Mouse (Mus musculus): Measurements from ENCODE around the gene Gm6370. TPM values are rescaled to one million over a fixed set of nuclear protein-coding genes. Genes with fewer than 3 reads are reported as not detected.

The Gm6370 gene
- polyA plus RNA-seq, 1 experiment from 2014 or later = not detected

Other genes starting within 250 kb of the Gm6370 start
- gene Wasf3, start 106.4 kb upstream of the Gm6370 start, polyA plus RNA-seq (2014; fragmentation: Nextera tagmentation; extraction: Ambion mirVana) = 0.42 and 0.52 TPM in 2 replicates
- gene Gm6408, start 9.4 kb upstream of the Gm6370 start, polyA plus RNA-seq (2014; fragmentation: Nextera tagmentation; extraction: Ambion mirVana) = not detected in 2 replicates
- gene 4930449I24Rik, start 11.0 kb downstream of the Gm6370 start, polyA plus RNA-seq (2014; fragmentation: Nextera tagmentation; extraction: Ambion mirVana) = not detected in 2 replicates
- gene Gm3402, start 22.8 kb downstream of the Gm6370 start, polyA plus RNA-seq (2014; fragmentation: Nextera tagmentation; extraction: Ambion mirVana) = not detected in 2 replicates
- gene Gm3404, start 34.4 kb downstream of the Gm6370 start, polyA plus RNA-seq (2014; fragmentation: Nextera tagmentation; extraction: Ambion mirVana) = not detected in 2 replicates
- gene Gm3409, start 46.3 kb downstream of the Gm6370 start, polyA plus RNA-seq (2014; fragmentation: Nextera tagmentation; extraction: Ambion mirVana) = not detected in 2 replicates
- gene Gm3415, start 64.8 kb downstream of the Gm6370 start, polyA plus RNA-seq (2014; fragmentation: Nextera tagmentation; extraction: Ambion mirVana) = not detected in 2 replicates
- not detected in 2 replicates for gene Gpr12, start 93.9 kb downstream of the Gm6370 start, polyA plus RNA-seq (2014; fragmentation: Nextera tagmentation; extraction: Ambion mirVana)

Measured in heart, embryonic 11.5 days (tissue).